Mouse (Mus musculus) neural tube, embryonic 15.5 days (tissue): Measurements from ENCODE around the gene Elk3. TPM values are rescaled to one million over a fixed set of nuclear protein-coding genes. Genes with fewer than 3 reads are reported as not detected.

Experiments
- ATAC-seq: fragments of 200-750 bp; cut with Nextera tagmentation; 2 replicates; pipeline ENCODE4 v1.8.0; 2017; ENCODE audit warnings: mild to moderate bottlenecking, moderate TSS enrichment, moderate library complexity; ENCODE audit not compliant: low FRiP score
- H3K27ac ChIP-seq: fragments of 300-500 bp; sonication (generic); replicated peaks from 2 replicates; pipeline ENCODE4 v1.5.1; 2015; ENCODE audit warnings: mild to moderate bottlenecking, inconsistent platforms
- H3K27me3 ChIP-seq: fragments of 300-500 bp; sonication (generic); replicated peaks from 2 replicates; pipeline ENCODE4 v1.6.1; 2015; ENCODE audit warnings: inconsistent platforms
- H3K36me3 ChIP-seq: fragments of 300-500 bp; sonication (generic); 2 replicates; pipeline ENCODE4 v1.6.1; 2015; ENCODE audit warnings: inconsistent platforms
- H3K4me1 ChIP-seq: fragments of 300-500 bp; sonication (generic); 2 replicates; pipeline ENCODE4 v1.6.1; 2015; ENCODE audit warnings: inconsistent platforms
- H3K4me2 ChIP-seq: fragments of 300-500 bp; sonication (generic); 2 replicates; pipeline ENCODE4 v1.6.1; 2015; ENCODE audit warnings: inconsistent platforms, mild to moderate bottlenecking, moderate library complexity
- H3K4me3 ChIP-seq: fragments of 300-500 bp; sonication (generic); replicated peaks from 2 replicates; pipeline ENCODE4 v1.5.1; 2015; ENCODE audit warnings: mild to moderate bottlenecking, inconsistent platforms
- H3K9ac ChIP-seq: fragments of 300-500 bp; sonication (generic); replicated peaks from 2 replicates; pipeline ENCODE4 v1.6.1; 2015; ENCODE audit warnings: mild to moderate bottlenecking, inconsistent platforms
- H3K9me3 ChIP-seq: fragments of 300-500 bp; sonication (generic); replicated peaks from 2 replicates; pipeline ENCODE4 v1.6.1; 2016; ENCODE audit warnings: inconsistent platforms
- WGBS: fragments of 180-500 bp; shearing (Covaris S2); methylation state at CpG from one replicate; pipeline ENCODE4 v1.1.7; 2015; ENCODE audit warnings: mixed read lengths; 5-methylcytosine and 5-hydroxymethylcytosine counted together
- polyA plus RNA-seq: library from polyadenylated mRNA; unstranded; fragments of >200 nt; fragmentation: Nextera tagmentation; extraction: Ambion mirVana; gene quantifications from 2 replicates; pipeline ENCODE4 v1.2.1, GENCODE M21; 2015

The Elk3 gene
- polyA plus RNA-seq, 1 experiment from 2014 or later = 8.6 TPM

GRCm38 (mm10) chr10:93198958-93199357, 112.0 kb downstream of the Elk3 start:
- ATAC-seq = no peak
- no peaks in the 10 kb centered on the region for H3K27me3 ChIP-seq
- H3K36me3 ChIP-seq = peaks cover 7% of the 10 kb centered on the region
- WGBS = 82% methylated on average over 3 of the region's 3 CpGs
- no peaks in the 10 kb centered on the region for H3K9me3 ChIP-seq
- no peak overlapping the region for H3K4me3 ChIP-seq
- H3K4me2 ChIP-seq = no peak overlapping the region
- H3K4me1 ChIP-seq = peaks cover 15% of the 10 kb centered on the region
- H3K9ac ChIP-seq = no peak overlapping the region
- no peak overlapping the region for H3K27ac ChIP-seq

Other genes with a start within 250 kb of the Elk3 start
- 1.3 and 2.2 TPM in 2 replicates for gene Cfap54, start 229.5 kb downstream of the Elk3 start, polyA plus RNA-seq
- gene Cdk17, start 150.3 kb downstream of the Elk3 start, polyA plus RNA-seq = 39.5 and 41.2 TPM in 2 replicates
- gene Lta4h, start 142.3 kb upstream of the Elk3 start, polyA plus RNA-seq = 79.3 and 129 TPM in 2 replicates
- gene Hal, start 177.6 kb upstream of the Elk3 start, polyA plus RNA-seq = 0.09 and 0.24 TPM in 2 replicates
- 0.06 and 0.11 TPM in 2 replicates for gene Amdhd1, start 228.9 kb upstream of the Elk3 start, polyA plus RNA-seq
- 0.41 and 0.46 TPM in 2 replicates for gene Ccdc38, start 229.5 kb upstream of the Elk3 start, polyA plus RNA-seq